Mouse (Mus musculus): Measurements from ENCODE around the gene Sfi1. TPM values are rescaled to one million over a fixed set of nuclear protein-coding genes. Genes with fewer than 3 reads are reported as not detected.
"Not testable (repeated sequence)": the region's sequence is repeated elsewhere in the genome, so short reads cannot be mapped to it uniquely, and the experiment has no call there.

The Sfi1 gene
- polyA plus RNA-seq, 1 experiment from 2014 or later, result 14.3 TPM

- H3K9me3 ChIP-seq (replicated peaks), result peaks cover 12% of the 10 kb centered on the region
- not testable (repeated sequence) for H3K27me3 ChIP-seq (ENCODE audit: low read depth, poor library complexity, severe bottlenecking); H3K36me3 ChIP-seq; H3K27ac ChIP-seq; H3K4me1 ChIP-seq; H3K4me3 ChIP-seq; DNase-seq (ENCODE audit: low spot score)
- WGBS, result 81% methylated on average over 4 of the region's 4 CpGs
Measured at GRCm38 (mm10) chr11:3167571-3168001, 25.7 kb downstream of the Sfi1 start.

GRCm38 (mm10) chr11:3167129-3167528 lies 26.1 kb downstream of the Sfi1 start:
- not testable (repeated sequence) for H3K27ac ChIP-seq; DNase-seq (ENCODE audit: low spot score); H3K27me3 ChIP-seq (ENCODE audit: low read depth, poor library complexity, severe bottlenecking); H3K4me3 ChIP-seq; H3K36me3 ChIP-seq; H3K4me1 ChIP-seq
- 91% methylated on average over 4 of the region's 4 CpGs for WGBS
- H3K9me3 ChIP-seq (replicated peaks), result peaks cover 15% of the 10 kb centered on the region

GRCm38 (mm10) chr11:3166321-3166720 lies 26.9 kb downstream of the Sfi1 start:
- H3K36me3 ChIP-seq; DNase-seq (ENCODE audit: low spot score): not testable (repeated sequence)
- peaks cover 13% of the 10 kb centered on the region for H3K9me3 ChIP-seq (replicated peaks)

GRCm38 (mm10) chr11:3165210-3165782 lies 28.0 kb downstream of the Sfi1 start:
- H3K36me3 ChIP-seq; DNase-seq (ENCODE audit: low spot score); H3K4me3 ChIP-seq; H3K27me3 ChIP-seq (ENCODE audit: low read depth, poor library complexity, severe bottlenecking); H3K4me1 ChIP-seq; H3K27ac ChIP-seq: not testable (repeated sequence)
- H3K9me3 ChIP-seq (replicated peaks), result peaks cover 14% of the 10 kb centered on the region
- 83% methylated on average over 3 of the region's 5 CpGs for WGBS

More at GRCm38 (mm10) chr11:3166321-3166720, 26.9 kb downstream of the Sfi1 start:
- H3K4me1 ChIP-seq; H3K4me3 ChIP-seq; H3K27me3 ChIP-seq (ENCODE audit: low read depth, poor library complexity, severe bottlenecking); H3K27ac ChIP-seq: not testable (repeated sequence)

GRCm38 (mm10) chr11:3163661-3164060 lies 29.6 kb downstream of the Sfi1 start:
- H3K27ac ChIP-seq; H3K4me1 ChIP-seq; H3K27me3 ChIP-seq (ENCODE audit: low read depth, poor library complexity, severe bottlenecking); DNase-seq (ENCODE audit: low spot score); H3K36me3 ChIP-seq; H3K4me3 ChIP-seq: not testable (repeated sequence)
- H3K9me3 ChIP-seq (replicated peaks), result peaks cover 14% of the 10 kb centered on the region
- 78% methylated on average over 3 of the region's 3 CpGs for WGBS

- not testable (repeated sequence) for H3K36me3 ChIP-seq; H3K27me3 ChIP-seq (ENCODE audit: low read depth, poor library complexity, severe bottlenecking); DNase-seq (ENCODE audit: low spot score); H3K4me1 ChIP-seq; H3K27ac ChIP-seq; H3K4me3 ChIP-seq
- H3K9me3 ChIP-seq (replicated peaks), result peaks cover 14% of the 10 kb centered on the region
- WGBS, result 94% methylated on average over 2 of the region's 2 CpGs
Measured at GRCm38 (mm10) chr11:3163122-3163521, 30.1 kb downstream of the Sfi1 start.

- not testable (repeated sequence) for H3K4me3 ChIP-seq; H3K4me1 ChIP-seq; H3K27ac ChIP-seq; H3K36me3 ChIP-seq; H3K27me3 ChIP-seq (ENCODE audit: low read depth, poor library complexity, severe bottlenecking); DNase-seq (ENCODE audit: low spot score)
- 64% methylated on average over 5 of the region's 5 CpGs for WGBS
- H3K9me3 ChIP-seq (replicated peaks), result peaks cover 12% of the 10 kb centered on the region
Measured at GRCm38 (mm10) chr11:3162236-3162897, 30.9 kb downstream of the Sfi1 start.

GRCm38 (mm10) chr11:3161370-3161769 lies 31.9 kb downstream of the Sfi1 start:
- not testable (repeated sequence) for H3K4me3 ChIP-seq; H3K27ac ChIP-seq; H3K4me1 ChIP-seq; H3K27me3 ChIP-seq (ENCODE audit: low read depth, poor library complexity, severe bottlenecking); H3K36me3 ChIP-seq
- WGBS, result 64% methylated on average over 1 of the region's 2 CpGs
- peaks cover 12% of the 10 kb centered on the region for H3K9me3 ChIP-seq (replicated peaks)
- DNase-seq (ENCODE audit: low spot score), result peak; percentile 39

GRCm38 (mm10) chr11:3158800-3159199 lies 34.5 kb downstream of the Sfi1 start:
- H3K27ac ChIP-seq; H3K27me3 ChIP-seq (ENCODE audit: low read depth, poor library complexity, severe bottlenecking); H3K36me3 ChIP-seq; H3K4me1 ChIP-seq; DNase-seq (ENCODE audit: low spot score); H3K4me3 ChIP-seq: not testable (repeated sequence)
- peaks cover 14% of the 10 kb centered on the region for H3K9me3 ChIP-seq (replicated peaks)
- WGBS, result 88% methylated on average over 4 of the region's 4 CpGs

- not testable (repeated sequence) for H3K27me3 ChIP-seq (ENCODE audit: low read depth, poor library complexity, severe bottlenecking); DNase-seq (ENCODE audit: low spot score)
- WGBS, result 96% methylated on average over 6 of the region's 6 CpGs
Measured at GRCm38 (mm10) chr11:3157996-3158395, 35.3 kb downstream of the Sfi1 start.

GRCm38 (mm10) chr11:3156991-3157390 lies 36.3 kb downstream of the Sfi1 start:
- not testable (repeated sequence) for H3K27me3 ChIP-seq (ENCODE audit: low read depth, poor library complexity, severe bottlenecking); H3K4me1 ChIP-seq; H3K27ac ChIP-seq; H3K4me3 ChIP-seq; H3K36me3 ChIP-seq; DNase-seq (ENCODE audit: low spot score)
- H3K9me3 ChIP-seq (replicated peaks), result peaks cover 11% of the 10 kb centered on the region
- WGBS, result 92% methylated on average over 3 of the region's 3 CpGs

More at GRCm38 (mm10) chr11:3157996-3158395, 35.3 kb downstream of the Sfi1 start:
- peaks cover 15% of the 10 kb centered on the region for H3K9me3 ChIP-seq (replicated peaks)
- H3K4me3 ChIP-seq, H3K27ac ChIP-seq, H3K4me1 ChIP-seq, H3K36me3 ChIP-seq: not testable (repeated sequence)

- 83% methylated on average over 1 of the region's 1 CpGs for WGBS
- not testable (repeated sequence) for H3K4me1 ChIP-seq; H3K27ac ChIP-seq; H3K4me3 ChIP-seq; H3K27me3 ChIP-seq (ENCODE audit: low read depth, poor library complexity, severe bottlenecking)
- Histone ChIP-seq H3K9me3 (replicated peaks) (peaks cover 15% of the 10 kb centered on the region), H3K36me3 (peaks cover 13% of the 10 kb centered on the region)
- peak; percentile 43 for DNase-seq (ENCODE audit: low spot score)
Measured at GRCm38 (mm10) chr11:3153666-3154397, 39.4 kb downstream of the Sfi1 start.

- not testable (repeated sequence) for H3K27me3 ChIP-seq (ENCODE audit: low read depth, poor library complexity, severe bottlenecking); DNase-seq (ENCODE audit: low spot score); H3K4me1 ChIP-seq; H3K27ac ChIP-seq; H3K4me3 ChIP-seq
- WGBS, result 93% methylated on average over 4 of the region's 4 CpGs
- peaks cover 12% of the 10 kb centered on the region for H3K9me3 ChIP-seq (replicated peaks)
- peaks cover 13% of the 10 kb centered on the region for H3K36me3 ChIP-seq
Measured at GRCm38 (mm10) chr11:3151358-3151757, 41.9 kb downstream of the Sfi1 start.

Data from limb, embryonic 10.5 days (tissue).